Mouse (Mus musculus): ENCODE results near the gene Txlna. TPM values are rescaled to one million over a fixed set of nuclear protein-coding genes. Genes with fewer than 3 reads are reported as not detected.

The Txlna gene
- total RNA-seq (2017), result 106 and 169 TPM in 2 replicates

DNA sequence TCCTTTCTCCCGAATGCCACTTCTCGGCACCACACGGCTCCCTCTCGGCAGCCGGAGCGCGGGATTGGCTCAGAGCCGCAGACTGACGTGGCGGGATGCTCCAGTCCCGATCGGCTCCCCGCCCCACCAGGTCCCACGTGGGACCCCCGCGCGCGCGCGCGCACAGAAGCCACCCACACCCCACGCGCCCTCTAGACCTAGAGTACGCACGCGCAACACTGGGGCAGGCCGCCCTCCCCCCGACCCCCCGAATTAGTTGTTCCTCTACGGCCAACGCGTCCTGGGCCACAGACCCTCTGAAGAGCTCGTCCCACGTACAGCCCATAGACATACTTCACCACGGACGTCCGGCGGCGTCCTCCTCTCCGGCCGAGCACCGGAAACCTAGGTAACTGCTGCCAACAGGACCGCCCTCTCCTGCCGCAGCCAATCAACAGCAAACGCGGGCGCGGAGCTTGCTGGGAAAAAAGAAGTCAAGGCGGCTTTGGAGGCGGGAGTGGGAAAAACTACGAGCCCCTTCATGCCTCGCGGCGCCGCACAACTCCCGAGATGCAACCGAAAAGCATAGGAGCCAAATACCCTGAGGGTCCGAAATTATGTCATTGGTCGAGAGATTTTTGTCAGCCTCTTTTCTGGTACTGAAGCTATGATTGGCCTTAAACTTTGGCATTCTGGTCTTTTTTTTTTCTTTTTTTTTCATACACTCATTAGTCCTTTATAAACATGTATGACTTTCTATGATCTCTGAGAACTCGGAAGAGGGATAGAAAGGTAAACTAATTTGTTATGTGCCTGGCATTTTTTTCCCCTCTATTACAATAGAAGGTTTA is at the start of gene Txlna:
Gene Txlna, minus strand, starts transcription at position 428 of the 830 bp plus-strand sequence.
- ATAC-seq (replicated peaks in 1 of 2; ENCODE audit: insufficient read depth in 1 of 2, low FRiP score in 2 of 2, low TSS enrichment in 1 of 2, low read depth in 1 of 2, poor library complexity in 2 of 2, severe bottlenecking in 2 of 2), result peak; percentile 91 to 95

DNA sequence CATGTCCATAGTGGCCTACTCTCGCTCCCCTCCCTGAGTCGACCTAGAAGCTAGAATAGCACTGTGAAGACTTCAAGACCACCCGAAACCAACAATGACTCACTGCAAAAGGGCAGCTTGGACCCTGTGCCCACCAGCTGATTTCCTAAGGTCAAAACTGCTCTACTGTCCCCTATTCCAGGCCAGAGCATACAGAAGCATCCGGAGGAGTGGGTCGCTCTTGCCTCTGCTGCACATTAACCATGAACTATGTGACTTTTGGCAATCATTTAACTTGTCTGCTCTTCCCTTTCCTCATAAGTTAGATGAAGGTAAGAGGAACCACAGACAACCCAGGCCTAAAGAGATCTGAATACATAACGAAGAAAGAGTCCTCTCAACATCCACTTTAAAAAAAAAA is 43.7 kb upstream of the Txlna start:
- ATAC-seq (replicated peaks in 1 of 2; ENCODE audit: insufficient read depth in 1 of 2, low FRiP score in 2 of 2, low TSS enrichment in 1 of 2, low read depth in 1 of 2, poor library complexity in 2 of 2, severe bottlenecking in 2 of 2), result no peak

DNA sequence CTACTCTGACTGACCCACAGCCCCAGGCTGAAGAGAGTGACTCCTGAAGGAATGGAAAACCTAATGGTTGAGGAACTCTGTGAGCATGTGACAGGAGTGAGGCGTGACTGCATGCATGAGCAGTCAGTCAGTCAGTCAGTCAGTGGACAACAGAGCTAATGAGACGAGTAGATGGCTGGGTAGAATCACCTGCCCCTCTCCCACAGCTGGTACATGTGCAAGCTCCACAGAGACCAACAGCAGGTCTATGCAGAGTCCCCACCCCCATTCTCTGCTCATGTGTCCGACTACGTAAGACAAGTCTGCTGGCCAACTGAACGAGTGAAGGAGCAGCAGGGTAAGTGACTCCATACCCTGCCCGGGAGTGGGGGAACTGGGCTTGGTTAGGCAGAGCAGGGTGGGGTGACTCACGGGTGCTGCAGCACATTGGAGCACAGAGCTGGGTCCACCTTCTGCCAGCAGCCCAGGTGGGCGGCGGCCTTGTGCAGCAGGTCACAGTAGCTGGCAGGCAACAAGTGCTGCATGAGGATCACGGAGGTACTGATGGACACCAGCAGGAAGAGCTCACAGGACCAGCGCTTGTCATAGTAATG is 43.1 kb upstream of the Txlna start:
- ATAC-seq (replicated peaks in 1 of 2; ENCODE audit: insufficient read depth in 1 of 2, low FRiP score in 2 of 2, low TSS enrichment in 1 of 2, low read depth in 1 of 2, poor library complexity in 2 of 2, severe bottlenecking in 2 of 2), result no peak

DNA sequence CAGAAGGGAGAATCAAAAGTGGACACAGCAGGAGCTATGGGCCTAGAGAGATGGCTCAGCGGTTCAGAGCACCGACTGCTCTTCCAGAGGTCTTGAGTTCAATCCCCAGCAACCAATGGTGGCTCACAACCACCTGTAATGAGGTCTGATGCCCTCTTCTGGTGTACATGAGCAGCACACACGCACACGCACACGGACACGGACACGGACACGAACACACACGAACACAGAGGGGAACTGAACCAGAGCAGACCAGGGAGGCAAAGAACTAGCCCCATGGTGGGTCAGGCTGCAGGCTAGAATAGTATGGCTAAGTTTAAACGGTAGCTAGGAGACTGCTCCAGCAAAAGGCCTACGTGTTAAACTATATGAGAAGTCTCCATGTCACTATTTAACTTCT is 41.0 kb upstream of the Txlna start:
- no peak for ATAC-seq (replicated peaks in 1 of 2; ENCODE audit: insufficient read depth in 1 of 2, low FRiP score in 2 of 2, low TSS enrichment in 1 of 2, low read depth in 1 of 2, poor library complexity in 2 of 2, severe bottlenecking in 2 of 2)

DNA sequence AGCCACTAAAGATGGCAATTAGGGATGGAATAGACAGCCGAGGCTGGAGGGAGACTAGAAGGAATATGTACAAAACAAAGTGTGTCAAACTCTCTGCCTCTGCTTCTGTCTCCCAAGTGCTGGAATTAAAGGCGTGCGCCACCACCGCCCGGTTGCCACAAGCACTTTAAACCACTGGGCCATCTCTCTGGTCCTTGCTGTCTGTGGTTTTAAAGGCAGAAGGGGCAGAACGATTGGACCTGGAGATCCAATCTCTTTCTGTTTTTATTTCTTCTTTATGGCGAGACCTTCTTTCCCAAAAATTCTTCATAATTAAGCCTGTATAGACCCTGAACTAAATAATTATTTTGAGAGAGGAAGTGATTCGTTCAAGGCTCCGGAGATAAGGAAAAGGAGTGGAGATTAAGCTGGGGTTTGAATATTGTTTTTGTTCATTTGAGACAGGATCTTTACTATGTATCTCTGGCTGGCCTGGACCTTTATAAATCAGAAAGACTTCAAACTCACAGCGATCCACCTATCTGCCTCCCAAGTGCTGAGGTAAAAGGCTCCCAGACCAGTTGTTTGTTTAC is 32.1 kb upstream of the Txlna start:
- ATAC-seq (replicated peaks in 1 of 2; ENCODE audit: insufficient read depth in 1 of 2, low FRiP score in 2 of 2, low TSS enrichment in 1 of 2, low read depth in 1 of 2, poor library complexity in 2 of 2, severe bottlenecking in 2 of 2), result peak in 1 of 2 experiments; percentile 12; a peak in 1 of 4 replicates

DNA sequence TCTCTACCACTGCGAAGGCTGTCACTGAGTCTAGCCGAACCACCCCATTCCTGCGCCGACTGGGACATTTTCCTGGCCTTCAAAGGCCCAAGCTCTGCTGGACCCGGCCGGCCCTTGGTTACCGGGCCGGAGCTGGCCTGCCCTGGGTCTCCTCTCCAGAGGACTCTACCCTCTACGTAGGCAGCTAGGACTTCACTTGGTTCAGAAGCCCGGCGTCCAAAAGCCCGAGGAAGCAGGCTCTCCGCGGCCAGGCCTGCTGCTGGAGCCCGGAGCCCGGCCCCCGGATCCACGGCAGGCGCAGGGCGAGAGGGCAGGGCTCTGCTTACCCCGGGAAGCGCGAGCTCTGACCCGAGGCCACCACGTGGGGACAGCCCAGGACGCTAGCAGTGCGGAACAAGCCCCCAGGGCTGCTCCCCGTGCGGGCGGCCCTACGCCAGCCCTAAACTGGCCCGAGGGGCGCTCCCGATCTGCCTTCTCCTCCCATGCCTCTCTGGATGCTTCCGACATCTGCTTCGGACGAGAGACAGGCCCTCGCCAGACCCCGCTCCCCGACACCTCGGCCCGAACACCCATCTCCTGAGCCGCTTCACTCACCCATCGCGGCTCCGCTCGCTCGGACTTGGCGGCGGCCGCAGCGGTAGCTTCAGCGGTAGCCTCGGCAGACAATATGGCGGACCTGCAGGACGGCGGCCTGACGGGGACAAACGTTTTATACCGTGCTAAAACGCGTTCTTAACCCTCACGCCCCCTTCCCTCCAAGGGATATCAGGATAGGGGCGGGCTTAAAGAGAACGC is 31.4 kb upstream of the Txlna start, which contains the start of gene Kpna6:
Gene Kpna6, minus strand, starts transcription at position 685 of the 795 bp plus-strand sequence.
- peak; percentile 91 to 96 for ATAC-seq (replicated peaks in 1 of 2; ENCODE audit: insufficient read depth in 1 of 2, low FRiP score in 2 of 2, low TSS enrichment in 1 of 2, low read depth in 1 of 2, poor library complexity in 2 of 2, severe bottlenecking in 2 of 2)

DNA sequence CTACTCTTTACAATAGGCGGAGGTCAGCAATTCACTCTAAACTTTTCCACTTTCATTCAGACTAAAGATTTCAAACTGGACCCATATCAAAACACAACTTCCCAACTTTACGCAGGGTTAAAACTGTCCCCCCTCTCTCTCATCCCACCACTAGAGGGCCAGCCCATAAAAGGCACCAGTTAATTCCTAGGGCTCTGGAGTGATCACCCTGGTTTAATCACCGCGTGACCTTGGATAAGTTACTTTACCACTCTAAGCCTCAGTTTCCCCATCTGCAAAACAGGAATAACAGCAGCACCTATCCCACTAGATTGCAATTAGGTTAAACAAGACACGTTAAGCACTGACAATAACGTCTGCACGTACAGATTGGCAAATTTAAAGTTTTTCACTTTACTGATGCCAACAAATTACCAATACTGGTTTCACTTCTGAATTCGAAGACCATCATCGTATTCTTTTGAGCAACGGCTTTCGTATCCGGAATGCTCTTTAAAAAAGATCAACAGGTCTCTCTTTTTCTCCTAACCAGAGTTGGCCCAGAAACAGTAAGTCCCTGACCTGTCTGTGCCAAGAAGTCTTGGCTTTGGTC is 30.7 kb upstream of the Txlna start:
- peak; percentile 54 to 68; a peak in 3 of 4 replicates for ATAC-seq (replicated peaks in 1 of 2; ENCODE audit: insufficient read depth in 1 of 2, low FRiP score in 2 of 2, low TSS enrichment in 1 of 2, low read depth in 1 of 2, poor library complexity in 2 of 2, severe bottlenecking in 2 of 2)

DNA sequence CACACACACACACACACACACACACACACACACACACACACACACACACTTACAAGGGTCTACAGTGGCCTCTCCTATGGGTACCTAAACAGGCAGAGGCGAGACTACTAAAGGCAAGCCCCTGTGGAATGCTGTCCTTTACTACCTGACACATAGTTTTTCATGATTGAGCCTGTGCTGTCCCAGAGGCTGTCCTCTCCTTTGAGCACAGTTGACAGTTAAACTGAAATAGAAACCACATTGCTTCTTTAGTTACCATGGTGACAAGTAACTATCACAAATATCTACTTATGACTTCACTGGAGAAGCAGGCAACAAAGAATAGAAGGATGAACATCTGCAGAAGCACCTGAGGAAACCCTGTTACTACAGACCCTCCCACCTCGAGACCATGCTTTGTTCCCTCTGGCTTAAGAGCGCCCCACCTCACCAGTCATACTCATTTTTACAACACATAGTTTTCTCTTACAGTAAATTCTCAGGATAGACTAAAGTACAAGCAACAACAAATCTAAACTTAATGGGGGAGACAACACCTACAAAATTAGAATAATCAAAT is 21.5 kb upstream of the Txlna start:
- no peak for ATAC-seq (replicated peaks in 1 of 2; ENCODE audit: insufficient read depth in 1 of 2, low FRiP score in 2 of 2, low TSS enrichment in 1 of 2, low read depth in 1 of 2, poor library complexity in 2 of 2, severe bottlenecking in 2 of 2)

DNA sequence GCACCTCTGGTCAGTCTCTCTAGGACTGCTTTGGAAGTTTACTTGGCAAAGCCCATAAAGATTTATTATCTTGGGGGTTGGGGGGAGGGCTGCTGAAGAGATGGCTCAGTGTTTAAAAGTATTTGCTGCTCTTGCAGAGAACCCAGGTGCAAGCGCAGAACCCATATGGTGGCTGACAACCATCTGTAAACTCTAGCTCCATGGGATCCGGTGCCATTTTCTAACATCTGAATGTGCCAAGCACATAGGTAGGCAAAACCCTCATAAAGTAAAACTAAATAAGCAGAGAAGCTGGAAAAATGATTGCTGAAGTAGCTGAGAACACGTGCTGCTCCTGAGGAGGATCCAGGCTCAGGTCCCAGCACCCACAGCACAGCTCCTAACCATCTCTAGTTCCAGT is 20.7 kb upstream of the Txlna start:
- ATAC-seq (replicated peaks in 1 of 2; ENCODE audit: insufficient read depth in 1 of 2, low FRiP score in 2 of 2, low TSS enrichment in 1 of 2, low read depth in 1 of 2, poor library complexity in 2 of 2, severe bottlenecking in 2 of 2), result no peak

DNA sequence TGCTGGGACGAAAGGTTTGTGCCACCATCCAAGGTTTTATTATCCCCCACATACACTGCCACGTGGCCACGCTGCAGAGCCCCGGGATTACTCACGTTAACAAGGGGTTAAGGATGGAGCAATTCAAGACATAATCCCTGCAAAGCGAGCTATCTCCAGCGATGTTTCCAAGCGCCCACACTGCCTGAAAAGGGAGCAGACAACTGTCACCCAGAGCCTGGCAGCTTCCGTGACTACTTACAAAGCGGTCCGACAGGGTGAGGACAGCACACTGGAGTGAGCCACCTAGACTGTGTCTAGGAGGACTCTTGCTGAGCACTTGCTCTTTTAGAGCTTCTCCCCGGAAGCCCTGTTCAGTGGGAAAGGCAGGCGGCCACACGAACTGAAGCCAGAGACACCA is 13.9 kb upstream of the Txlna start:
- no peak for ATAC-seq (replicated peaks in 1 of 2; ENCODE audit: insufficient read depth in 1 of 2, low FRiP score in 2 of 2, low TSS enrichment in 1 of 2, low read depth in 1 of 2, poor library complexity in 2 of 2, severe bottlenecking in 2 of 2)

DNA sequence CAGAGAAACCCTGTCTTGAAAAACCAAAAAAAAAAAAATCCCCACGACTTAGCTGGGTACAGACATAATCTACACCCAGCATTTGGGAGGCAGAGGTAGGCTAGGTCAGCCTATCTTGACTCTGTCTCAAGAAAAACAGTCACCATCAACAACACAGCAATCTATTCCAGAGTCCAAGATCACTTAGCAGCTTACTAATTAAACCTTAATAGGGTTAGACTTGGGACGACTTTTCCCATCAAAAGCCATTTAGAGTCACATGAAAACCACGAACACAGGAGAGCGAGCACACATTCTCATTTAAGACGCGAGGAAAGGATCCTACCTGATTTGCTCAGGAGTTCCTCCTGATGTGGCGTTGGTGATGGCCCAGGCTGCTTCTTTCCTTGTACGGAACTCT is 9.5 kb upstream of the Txlna start:
- ATAC-seq (replicated peaks in 1 of 2; ENCODE audit: insufficient read depth in 1 of 2, low FRiP score in 2 of 2, low TSS enrichment in 1 of 2, low read depth in 1 of 2, poor library complexity in 2 of 2, severe bottlenecking in 2 of 2), result no peak

DNA sequence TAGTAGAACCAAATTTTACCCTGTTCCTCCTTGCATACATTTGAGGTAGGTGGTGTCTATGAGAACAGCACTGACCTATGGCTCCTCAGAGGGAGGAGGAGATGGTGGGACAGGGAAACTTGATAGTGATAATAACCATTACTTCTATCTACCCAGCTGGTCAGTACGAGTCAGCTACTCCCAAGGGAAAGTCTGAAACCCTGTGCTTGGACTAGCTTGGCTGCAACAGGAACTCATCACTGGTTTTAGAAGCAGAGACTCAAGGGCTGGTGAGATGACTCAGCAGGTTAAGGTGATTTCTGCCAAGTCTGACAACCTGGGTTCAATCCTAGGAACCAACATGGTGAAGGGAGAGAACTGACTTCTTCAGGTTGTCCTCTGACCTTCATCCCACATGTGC is 7.8 kb upstream of the Txlna start:
- no peak for ATAC-seq (replicated peaks in 1 of 2; ENCODE audit: insufficient read depth in 1 of 2, low FRiP score in 2 of 2, low TSS enrichment in 1 of 2, low read depth in 1 of 2, poor library complexity in 2 of 2, severe bottlenecking in 2 of 2)

DNA sequence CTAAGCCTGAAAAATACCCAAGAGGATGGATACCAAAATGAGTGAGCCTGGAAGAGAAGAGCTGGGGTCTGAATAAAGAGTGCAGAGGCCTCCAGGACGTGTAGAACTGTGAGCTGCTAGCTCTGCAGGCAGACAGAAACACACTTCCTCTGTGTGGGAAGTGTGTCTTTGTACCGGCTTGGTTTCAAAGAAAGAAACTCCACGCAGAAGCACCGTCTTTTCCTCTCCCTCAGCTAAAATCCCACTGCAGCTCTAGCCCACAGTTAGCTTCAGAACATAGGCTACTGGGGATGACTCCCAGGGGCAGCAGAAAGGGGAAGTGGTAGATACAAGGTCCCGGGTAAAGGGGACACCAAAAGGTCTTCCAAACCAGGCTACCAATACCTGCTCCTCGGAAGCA is 4.3 kb upstream of the Txlna start:
- no peak for ATAC-seq (replicated peaks in 1 of 2; ENCODE audit: insufficient read depth in 1 of 2, low FRiP score in 2 of 2, low TSS enrichment in 1 of 2, low read depth in 1 of 2, poor library complexity in 2 of 2, severe bottlenecking in 2 of 2)

DNA sequence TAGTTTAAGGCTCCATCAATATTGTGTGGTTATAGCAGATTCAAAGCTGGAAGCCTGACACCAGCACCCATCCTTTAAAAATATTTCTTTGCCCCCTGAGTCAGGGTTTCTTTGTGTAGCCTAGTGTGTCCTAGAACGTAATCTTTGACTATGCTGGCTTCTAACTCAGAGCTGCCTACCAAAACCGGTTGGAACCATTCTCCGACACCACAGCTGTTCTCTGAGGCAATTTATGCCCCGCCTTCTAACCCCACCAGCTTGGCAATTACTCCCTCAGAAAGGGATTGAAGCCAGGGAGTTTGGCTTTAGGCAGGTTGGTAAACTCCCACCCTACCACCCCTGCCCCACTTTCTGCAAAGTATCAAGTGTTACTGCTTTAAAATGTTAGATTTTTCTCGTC is 891 bp upstream of the Txlna start:
- ATAC-seq (replicated peaks in 1 of 2; ENCODE audit: insufficient read depth in 1 of 2, low FRiP score in 2 of 2, low TSS enrichment in 1 of 2, low read depth in 1 of 2, poor library complexity in 2 of 2, severe bottlenecking in 2 of 2), result no peak

DNA sequence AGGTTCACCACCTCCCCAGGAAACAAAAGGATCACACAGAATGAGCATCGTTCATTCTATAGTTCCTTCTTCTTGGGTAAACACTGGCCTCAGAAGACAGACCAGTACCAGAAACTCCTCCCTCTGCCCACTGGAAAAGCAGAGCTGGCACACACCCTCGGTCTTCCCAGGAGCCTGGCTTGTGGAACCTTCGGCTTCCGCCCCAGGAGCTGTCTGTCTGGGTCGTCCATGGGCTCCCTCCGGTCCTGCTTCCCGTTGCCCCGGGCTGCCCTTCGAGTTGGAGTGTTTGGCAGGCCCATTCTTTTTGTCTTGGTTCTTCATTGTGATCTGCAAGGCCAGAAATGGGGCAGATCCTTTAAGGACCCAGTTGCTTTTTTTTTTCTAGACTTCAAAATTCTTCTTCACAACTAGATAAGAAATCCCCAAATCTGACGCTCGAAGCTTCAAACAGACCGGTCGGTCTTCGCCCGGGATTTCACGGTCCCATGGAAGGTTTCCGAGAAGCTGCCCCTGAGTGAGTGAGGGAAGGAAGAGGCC is 696 bp downstream of the Txlna start:
- ATAC-seq (replicated peaks in 1 of 2; ENCODE audit: insufficient read depth in 1 of 2, low FRiP score in 2 of 2, low TSS enrichment in 1 of 2, low read depth in 1 of 2, poor library complexity in 2 of 2, severe bottlenecking in 2 of 2), result no peak

DNA sequence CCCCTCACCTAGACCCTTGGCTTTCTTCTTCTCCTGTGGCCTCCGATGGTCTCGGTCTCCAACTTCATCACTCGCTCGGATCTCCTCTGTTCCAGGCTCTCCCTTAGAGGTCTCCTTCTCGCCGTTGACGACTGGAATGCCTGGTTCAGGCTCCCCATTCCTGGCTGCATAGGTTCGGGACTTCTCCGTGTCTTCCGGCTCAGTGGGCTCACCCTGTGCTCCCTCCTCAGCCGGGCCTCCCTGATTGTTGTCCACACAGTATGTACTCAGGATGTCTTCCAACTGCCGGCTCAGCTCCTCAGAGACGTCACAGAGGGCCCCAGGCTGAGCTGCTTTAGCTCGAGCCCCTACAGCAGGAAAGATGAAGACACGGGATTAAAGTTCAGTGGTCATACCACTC is 1.6 kb downstream of the Txlna start:
- no peak for ATAC-seq (replicated peaks in 1 of 2; ENCODE audit: insufficient read depth in 1 of 2, low FRiP score in 2 of 2, low TSS enrichment in 1 of 2, low read depth in 1 of 2, poor library complexity in 2 of 2, severe bottlenecking in 2 of 2)

DNA sequence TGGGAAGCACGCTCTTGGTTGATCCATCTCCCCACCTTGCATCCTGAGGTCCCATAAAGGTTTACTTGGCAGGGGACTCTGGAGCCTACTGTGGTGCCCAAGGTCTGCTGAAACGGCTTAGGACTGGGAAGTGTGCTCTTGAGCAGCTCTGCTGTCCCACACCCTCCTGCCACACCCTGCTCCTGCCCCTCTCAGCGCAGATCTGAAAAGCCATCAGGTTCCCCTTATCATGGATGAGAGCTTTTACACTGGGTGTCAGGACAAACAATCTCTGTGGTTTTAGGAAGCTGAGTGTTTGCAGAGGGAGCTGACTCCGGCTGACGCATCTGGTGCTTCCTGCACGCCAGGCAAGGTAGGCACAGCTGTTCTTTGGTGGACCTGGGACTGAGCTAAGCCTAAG is 7.0 kb downstream of the Txlna start:
- no peak for ATAC-seq (replicated peaks in 1 of 2; ENCODE audit: insufficient read depth in 1 of 2, low FRiP score in 2 of 2, low TSS enrichment in 1 of 2, low read depth in 1 of 2, poor library complexity in 2 of 2, severe bottlenecking in 2 of 2)
